Mouse (Mus musculus) lung, postnatal 0 days (tissue): ENCODE results near the gene Ushbp1.

Source experiments
- CTCF ChIP-seq: IDR thresholded peaks from 2 replicates; pipeline ENCODE4 v1.5.1; 2016; ENCODE audit warnings: antibody characterized with exemption, mild to moderate bottlenecking
- EP300 ChIP-seq: IDR thresholded peaks from 2 replicates; pipeline ENCODE4 v1.6.1; 2016; ENCODE audit warnings: antibody characterized with exemption, mild to moderate bottlenecking, control low read depth

DNA sequence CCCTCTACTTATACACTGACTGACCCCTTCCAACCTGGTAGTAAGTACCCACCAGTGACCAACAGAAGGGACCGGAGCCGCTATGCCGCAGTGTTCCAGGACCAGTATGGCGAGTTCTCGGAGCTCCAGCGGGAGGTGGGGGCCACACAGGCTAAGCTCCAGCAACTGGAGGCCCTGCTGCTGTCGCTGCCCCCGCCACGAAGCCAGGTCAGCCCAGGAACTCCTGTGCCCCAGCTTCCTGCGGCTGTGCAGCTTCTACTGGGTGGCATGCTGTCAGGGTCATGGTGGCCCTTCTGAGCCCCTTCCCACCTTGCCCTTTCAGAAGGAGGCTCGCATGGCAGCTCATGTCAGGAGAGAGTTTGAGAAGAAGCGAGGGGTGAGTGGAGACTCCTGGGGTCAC lies 23.2 kb downstream of the Ushbp1 start:
- TF ChIP-seq CTCF (no peak), EP300 (no peak)
